Mouse (Mus musculus) c-Kit-positive CD71-positive TER-119-positive erythroid progenitor cells, embryonic 14.5 days (primary cell): ENCODE measurements around the gene Slc16a4.
"Not testable (repeated sequence)": the region's sequence is repeated elsewhere in the genome, so short reads cannot be mapped to it uniquely, and the experiment has no call there.

Experiments
- DNase-seq: peaks from one replicate; pipeline ENCODE4 v3.0.0-alpha.2; 2013; ENCODE audit warnings: low spot score

The Slc16a4 gene

DNA sequence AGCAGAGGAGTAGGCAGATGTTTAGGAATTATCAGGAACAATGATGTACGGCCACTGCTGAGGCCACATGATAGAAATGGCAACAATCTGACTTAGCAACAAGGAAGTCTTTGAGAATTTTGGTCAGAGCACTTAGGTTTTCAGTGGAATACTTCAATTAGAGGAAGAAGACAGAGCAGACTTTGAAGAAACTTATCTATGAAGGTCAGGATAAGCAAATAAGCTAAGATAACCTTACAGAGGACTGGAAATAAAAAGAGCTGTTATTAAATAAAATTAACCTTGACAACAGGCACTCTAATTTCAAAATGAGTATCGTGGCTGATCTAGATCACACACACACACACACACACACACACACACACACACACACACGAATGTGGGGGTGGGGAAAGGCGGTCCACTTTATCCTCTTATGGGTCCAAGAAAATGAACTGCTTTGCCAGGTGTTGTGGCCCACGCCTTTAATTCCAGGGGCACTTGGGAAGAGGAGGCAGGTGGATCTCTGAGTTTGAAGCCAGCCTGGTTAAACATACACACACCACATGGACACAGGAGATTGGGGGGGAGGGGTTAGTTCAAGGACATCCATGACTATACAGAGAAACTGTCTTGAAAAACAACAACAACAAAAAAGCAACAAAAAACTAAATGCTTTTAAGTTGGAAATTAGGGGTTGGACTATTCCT is 4.8 kb downstream of the Slc16a4 start:
- no peak for DNase-seq

GRCm38 (mm10) chr3:107296917-107297316 is 5.9 kb downstream of the Slc16a4 start:
- not testable (repeated sequence) for DNase-seq

GRCm38 (mm10) chr3:107317338-107317737 is 26.3 kb downstream of the Slc16a4 start:
- no peak for DNase-seq

GRCm38 (mm10) chr3:107321141-107321540 is 30.1 kb downstream of the Slc16a4 start:
- DNase-seq: no peak

- DNase-seq: no peak
These were observed 30.7 kb downstream of the Slc16a4 start for GRCm38 (mm10) chr3:107321776-107322175.

GRCm38 (mm10) chr3:107326442-107326841 is 35.4 kb downstream of the Slc16a4 start:
- no peak for DNase-seq

DNA sequence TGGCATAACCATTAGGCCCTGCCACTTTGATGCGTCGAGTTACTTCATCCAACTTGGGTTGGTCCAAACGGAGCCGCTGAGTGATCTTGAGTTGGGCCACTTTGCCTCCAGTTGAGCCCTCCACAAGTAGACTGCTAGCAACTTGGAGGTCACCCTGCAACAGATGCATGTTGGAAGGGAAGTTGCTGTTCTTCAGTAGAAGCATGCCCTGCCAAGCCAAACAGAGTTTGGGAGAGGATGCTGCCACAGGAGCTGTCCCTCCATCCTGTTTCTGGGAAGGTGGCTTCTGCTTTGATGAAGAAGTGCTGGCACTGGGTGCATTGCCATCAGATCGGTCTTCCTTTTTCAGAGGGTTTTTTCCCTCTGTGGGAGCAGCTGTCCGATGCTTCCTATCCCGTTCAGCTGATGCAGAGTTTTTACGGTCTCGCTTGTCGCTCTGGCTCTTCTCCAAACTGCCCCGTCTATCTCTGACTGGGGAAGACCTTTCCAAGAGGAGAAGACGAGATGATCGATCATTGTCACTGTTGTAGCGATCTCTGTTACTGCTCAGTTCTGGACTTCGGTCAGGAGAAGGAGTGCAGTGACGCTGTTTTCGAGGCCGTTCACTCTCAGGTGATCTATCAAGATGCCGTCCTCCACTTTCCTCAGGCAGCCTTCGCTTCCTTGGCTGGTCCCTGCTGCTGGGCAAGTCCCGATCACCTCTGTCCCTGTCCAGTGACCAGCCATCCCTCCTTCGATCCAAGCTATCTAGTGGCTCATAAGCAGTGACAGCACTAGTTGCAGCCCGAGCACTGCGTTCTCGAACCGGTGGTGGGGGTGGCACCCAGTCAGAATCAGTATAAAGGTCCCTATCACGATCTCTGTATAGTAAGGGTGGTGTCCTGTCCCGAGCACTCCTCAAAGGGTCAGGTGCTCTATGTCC is 39.7 kb downstream of the Slc16a4 start:
- DNase-seq: no peak

DNA sequence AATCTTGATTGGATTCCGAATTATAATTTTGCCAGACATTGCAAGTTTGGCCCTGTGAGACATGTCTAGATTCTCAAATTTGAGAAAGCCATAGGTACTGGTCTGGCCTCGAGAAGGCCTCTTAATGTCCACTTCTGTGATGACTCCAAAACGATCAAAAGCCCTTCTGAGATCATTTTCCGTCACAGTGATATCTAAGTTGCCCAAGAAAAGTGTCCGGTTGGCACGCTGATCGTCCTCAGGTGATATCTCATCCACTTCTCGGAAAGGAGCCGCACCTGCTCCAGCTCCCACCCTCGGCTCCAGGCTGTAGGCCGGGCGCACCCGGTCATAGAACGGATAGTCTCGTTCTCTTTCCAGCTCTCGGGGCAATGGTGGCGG is 40.7 kb downstream of the Slc16a4 start:
- DNase-seq: peak; percentile 33

- peak; percentile 29 for DNase-seq
These were observed 41.3 kb downstream of the Slc16a4 start for GRCm38 (mm10) chr3:107332127-107332959.

- peak; percentile 98 for DNase-seq
These were observed 41.9 kb downstream of the Slc16a4 start for GRCm38 (mm10) chr3:107332960-107333380.

DNA sequence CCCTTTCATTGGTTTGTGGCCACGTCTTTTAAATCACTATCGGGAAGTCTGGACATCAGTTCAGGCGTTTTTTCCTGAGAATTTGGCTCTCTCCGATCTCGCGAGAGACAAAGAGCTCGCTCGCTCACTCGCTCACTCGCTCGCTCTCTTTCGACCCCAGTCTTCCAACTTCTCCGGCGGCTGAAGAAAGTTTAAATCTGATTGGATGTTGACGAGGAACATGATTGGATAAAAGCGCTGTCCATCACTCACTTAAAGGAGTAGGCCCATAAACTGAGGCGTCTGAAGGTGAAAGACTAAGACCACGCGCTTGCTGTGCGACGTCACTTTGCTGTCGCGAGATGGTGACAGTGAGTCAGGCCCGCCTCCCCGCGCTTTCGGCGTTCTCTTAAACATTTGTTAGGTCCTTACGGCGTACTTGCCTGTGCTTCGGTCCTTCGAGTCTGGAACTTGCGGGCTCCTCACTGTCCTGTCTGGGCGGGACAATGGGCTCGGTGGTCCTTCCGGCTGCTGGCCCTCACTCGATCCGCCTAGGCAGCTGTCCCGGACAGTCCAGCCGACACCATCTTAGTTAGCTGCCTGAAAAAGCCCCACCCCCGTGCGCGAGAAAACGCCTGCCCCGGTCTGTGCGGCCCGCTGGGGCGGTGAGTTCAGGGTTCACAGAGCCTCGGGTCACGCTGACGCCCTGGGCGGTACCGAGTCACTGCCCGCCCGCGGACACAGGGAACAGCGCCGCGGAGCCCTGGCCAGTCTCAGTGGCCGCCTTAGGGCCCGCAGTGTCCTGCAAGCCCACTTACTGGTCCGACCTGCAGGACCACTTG is 42.6 kb downstream of the Slc16a4 start, which contains the start of gene Rbm15:
Gene Rbm15 (minus strand): TSS at position 293 of the 821 bp plus-strand sequence.
- peak; percentile 99 for DNase-seq

DNA sequence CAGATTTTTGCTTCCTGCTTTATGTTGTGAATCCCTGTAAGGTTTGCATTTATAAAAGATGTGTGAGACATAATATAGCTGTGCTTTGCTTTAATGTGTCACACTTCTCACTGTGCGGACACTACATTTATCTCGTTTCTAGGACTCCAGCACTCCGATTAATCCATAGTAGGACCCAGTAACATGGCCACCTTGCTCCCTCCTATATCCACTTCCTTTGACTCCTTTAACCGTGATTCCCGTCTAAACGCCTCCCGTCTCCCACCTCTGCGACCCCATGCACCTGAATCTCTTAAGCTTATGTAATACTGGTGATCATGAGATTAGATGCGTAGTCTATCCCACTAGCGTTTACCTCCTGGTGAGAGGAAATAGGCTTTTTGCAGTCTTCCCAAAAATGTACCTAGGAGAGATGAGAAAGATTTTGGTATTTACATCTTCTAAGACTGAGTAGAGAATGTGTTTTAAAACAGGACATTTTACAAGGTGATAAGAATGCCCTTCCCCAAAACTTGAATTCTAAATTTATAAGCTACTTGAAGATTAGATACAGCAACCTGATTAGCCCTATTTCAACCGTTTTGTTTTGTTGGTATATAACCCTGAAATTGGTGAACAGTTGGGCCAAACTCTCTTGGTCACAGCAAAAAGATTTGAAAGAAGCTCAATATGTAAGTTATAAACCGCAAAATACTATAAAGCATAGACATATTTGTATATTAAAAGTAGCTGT is 43.3 kb downstream of the Slc16a4 start:
- no peak for DNase-seq

GRCm38 (mm10) chr3:107343971-107344370 is 52.9 kb downstream of the Slc16a4 start:
- DNase-seq: no peak

DNA sequence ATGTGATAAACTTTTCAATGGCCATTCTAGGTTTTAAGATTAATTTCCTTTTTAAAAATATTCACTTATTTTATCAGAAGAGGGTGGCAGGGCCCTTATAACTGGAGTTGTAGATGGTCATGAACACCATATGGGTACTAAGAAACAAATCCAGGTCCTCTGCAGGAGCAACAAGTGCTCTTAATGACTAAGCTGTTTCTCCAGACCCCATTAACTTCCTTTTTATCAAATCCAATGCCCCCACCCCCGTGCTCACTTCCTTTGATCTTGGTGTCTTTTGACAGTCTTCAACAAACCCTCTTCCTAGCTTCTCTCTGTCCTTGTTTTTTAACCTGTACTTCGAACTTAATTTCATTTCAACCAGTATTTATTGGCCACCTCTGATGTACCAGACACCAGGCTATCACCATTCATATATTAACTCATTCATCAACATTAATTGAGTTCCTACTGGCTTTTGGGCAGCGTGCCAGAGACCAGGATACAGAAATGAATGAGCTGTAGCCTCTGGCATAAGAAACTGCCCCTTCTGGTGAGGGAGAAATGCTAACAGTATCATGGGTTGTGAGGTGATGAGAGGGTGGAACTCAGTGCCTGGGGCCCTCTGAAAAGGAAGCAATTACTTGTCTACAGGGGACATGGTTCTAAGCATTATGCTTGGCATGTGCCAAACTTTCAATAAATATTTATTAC is 54.1 kb downstream of the Slc16a4 start:
- no peak for DNase-seq

- DNase-seq: no peak
These were observed 58.0 kb downstream of the Slc16a4 start for GRCm38 (mm10) chr3:107349006-107349405.

DNA sequence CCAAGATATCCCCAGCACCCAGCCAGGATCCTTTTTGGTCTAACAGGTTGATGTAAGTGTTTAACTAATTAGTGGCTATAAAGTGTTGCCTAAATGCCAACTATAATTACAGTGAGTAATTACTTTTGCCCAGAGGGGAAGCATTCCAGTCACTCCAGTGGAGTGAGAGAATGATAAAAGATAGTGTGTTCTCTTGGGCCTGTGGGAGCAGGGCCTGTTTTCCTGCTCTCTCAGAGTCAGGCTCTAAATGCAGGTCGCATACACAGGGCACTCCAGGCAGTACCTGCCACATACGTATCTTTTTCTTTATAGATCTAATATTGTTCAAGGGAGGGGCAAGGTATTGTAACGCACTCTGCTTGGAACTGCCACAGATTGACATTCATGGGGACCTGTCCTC is 60.7 kb downstream of the Slc16a4 start:
- no peak for DNase-seq

GRCm38 (mm10) chr3:107355618-107356260 is 64.7 kb downstream of the Slc16a4 start:
- no peak for DNase-seq

DNA sequence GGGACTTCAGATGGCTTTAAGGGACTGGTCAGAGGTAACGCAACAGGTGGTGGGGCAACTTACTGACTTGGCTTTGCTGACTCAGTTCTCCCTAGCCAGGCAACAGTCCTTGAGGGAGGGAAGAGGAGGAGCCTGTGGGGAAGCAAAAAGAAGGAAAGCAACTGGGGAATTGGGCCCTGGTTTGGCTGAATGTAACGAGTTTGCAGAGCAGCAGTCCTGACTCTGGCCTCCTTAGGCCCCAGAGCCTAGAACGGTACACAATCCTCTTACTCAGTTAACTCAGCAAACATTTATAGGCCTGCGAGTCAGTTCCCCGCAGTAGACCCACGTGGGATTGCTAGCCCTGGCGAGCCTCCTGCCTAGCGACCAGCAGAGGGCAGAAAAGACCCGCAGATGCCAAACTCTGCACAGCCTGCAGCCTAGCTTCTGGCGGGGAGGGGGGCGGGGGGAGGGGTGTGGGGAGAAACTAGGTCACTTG is 66.0 kb downstream of the Slc16a4 start:
- DNase-seq: no peak

DNA sequence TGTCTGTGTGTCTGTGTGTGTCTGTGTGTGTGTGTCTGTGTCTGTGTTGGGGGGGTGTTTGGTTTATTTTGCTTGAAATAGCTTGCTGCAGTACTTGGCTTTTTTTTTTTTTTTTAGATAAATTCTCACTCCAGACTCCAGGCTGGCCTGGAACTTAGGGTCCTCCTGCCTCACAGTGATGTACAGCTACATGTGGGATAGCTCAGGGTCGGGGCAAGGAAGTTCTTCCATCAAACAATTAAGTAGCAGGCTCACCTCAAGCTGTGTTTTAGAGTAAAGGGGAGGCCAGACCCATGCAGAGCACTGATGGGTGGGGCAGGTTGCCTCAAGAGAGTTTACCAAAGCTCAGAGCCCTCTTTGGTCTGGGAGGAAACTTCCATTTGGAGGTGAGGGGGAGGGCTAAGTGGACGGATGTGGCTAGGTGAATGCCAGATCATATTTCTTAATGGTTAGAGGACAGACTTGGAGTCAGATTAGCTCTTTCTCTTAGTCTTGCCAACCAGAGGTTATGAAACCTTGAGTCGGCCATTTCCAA is 66.7 kb downstream of the Slc16a4 start:
- DNase-seq: no peak
